Mouse (Mus musculus) kidney, postnatal 0 days (tissue): ENCODE data around the gene Serinc5. TPM values are rescaled to one million over a fixed set of nuclear protein-coding genes. Genes with fewer than 3 reads are reported as not detected.

ENCODE experiments used
- ATAC-seq: fragments of 200-750 bp; cut with Nextera tagmentation; replicated peaks from 2 replicates; pipeline ENCODE4 v1.8.0; 2017; ENCODE audit warnings: low read depth, moderate number of reproducible peaks, moderate TSS enrichment, moderate library complexity; ENCODE audit not compliant: low FRiP score
- DNase-seq: peaks from one replicate; pipeline ENCODE4 v3.0.0-alpha.2; 2016; ENCODE audit warnings: low spot score
- H3K27ac ChIP-seq: fragments of 300-500 bp; sonication (generic); 2 replicates; pipeline ENCODE4 v1.5.1; 2014; ENCODE audit warnings: mild to moderate bottlenecking
- H3K27me3 ChIP-seq: fragments of 300-500 bp; sonication (generic); 2 replicates; pipeline ENCODE4 v1.6.1; 2014; ENCODE audit warnings: low read length, mixed read lengths; ENCODE audit not compliant: insufficient read depth
- H3K36me3 ChIP-seq: fragments of 300-500 bp; sonication (generic); 2 replicates; pipeline ENCODE4 v1.6.1; 2014; ENCODE audit warnings: low read length, mixed read lengths; ENCODE audit not compliant: insufficient read depth
- H3K4me1 ChIP-seq: fragments of 300-500 bp; sonication (generic); replicated peaks from 2 replicates; pipeline ENCODE4 v1.6.1; 2014; ENCODE audit warnings: antibody characterized with exemption, low read length, mixed read lengths; ENCODE audit not compliant: insufficient read depth
- H3K4me2 ChIP-seq: fragments of 300-500 bp; sonication (generic); 2 replicates; pipeline ENCODE4 v1.6.1; 2014; ENCODE audit warnings: mild to moderate bottlenecking, low read length, moderate library complexity, mixed read lengths
- H3K4me3 ChIP-seq: fragments of 300-500 bp; sonication (generic); replicated peaks from 2 replicates; pipeline ENCODE4 v1.5.1; 2014; ENCODE audit warnings: low read depth, low read length
- H3K9ac ChIP-seq: fragments of 300-500 bp; sonication (generic); 2 replicates; pipeline ENCODE4 v1.6.1; 2014; ENCODE audit warnings: low read depth, low read length
- H3K9me3 ChIP-seq: fragments of 300-500 bp; sonication (generic); replicated peaks from 2 replicates; pipeline ENCODE4 v1.6.1; 2016; ENCODE audit warnings: low read length, inconsistent platforms, mixed read lengths
- CTCF ChIP-seq: IDR thresholded peaks from 2 replicates; pipeline ENCODE4 v1.5.1; 2016; ENCODE audit warnings: antibody characterized with exemption, low read depth, mild to moderate bottlenecking, moderate library complexity
- whole genome bisulfite sequencing: fragments of 180-500 bp; shearing (Covaris S2); extraction: QIAGEN DNeasy Blood & Tissue Kit; methylation state at CpG from one replicate; pipeline ENCODE4 v1.1.7; 2014; 5-methylcytosine and 5-hydroxymethylcytosine counted together
- polyA plus RNA-seq: library from polyadenylated mRNA; unstranded; fragments of >200 nt; fragmentation: Nextera tagmentation; extraction: Ambion mirVana; gene quantifications from 2 replicates; pipeline ENCODE4 v1.2.1, GENCODE M21; 2015

Serinc5 gene
- polyA plus RNA-seq, 1 experiment from 2014 or later, result 14.8 TPM

DNA sequence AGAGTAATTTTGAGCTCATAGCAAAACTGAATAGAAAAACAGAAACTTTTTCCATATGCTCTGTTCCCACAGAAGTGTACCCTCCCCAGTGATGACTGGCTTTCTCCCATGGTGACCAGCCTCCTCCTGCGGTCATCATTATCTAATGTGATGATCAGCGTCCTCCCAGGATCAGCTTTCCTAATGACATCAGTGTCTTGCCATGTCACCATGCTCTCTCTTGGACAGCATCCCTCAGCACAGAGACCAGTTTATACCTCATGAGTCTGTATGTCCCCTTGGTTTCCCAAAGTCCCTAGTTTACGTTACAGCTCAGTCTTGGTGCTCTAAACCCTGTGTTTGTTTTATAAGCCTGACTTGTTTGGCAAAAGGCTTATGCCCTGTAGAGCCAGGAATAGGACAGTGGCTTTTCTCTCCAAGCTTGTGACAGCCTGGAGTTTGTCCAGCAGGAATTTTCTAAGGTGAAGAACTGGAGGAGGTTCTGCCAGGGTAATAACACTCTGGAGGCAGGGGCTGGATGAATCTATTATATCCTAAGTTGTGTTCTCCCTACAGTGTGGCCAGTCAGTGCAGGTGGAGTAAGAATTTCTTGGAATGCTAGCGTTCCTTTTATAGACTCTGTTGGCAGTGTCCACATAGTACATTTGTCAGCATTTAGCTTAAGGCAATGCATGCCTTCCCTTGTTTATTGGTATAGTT, 46.1 kb downstream of the Serinc5 start:
- DNase-seq (no peak), ATAC-seq (no peak)
- TF ChIP-seq CTCF, result no peak
- Histone ChIP-seq H3K27ac (no peak overlapping the region), H3K4me3 (no peak overlapping the region), H3K27me3 (no peaks in the 10 kb centered on the region), H3K9me3 (no peaks in the 10 kb centered on the region), H3K4me1 (peaks cover 5% of the 10 kb centered on the region; the same call in 1 of the 2 replicates), H3K9ac (no peak overlapping the region), H3K4me2 (no peak overlapping the region), H3K36me3 (0 out of 2 replicates have a peak, but pooled peaks cover 3% of the 10 kb centered on the region)
- 64% methylated on average over 4 of the region's 4 CpGs for WGBS

DNA sequence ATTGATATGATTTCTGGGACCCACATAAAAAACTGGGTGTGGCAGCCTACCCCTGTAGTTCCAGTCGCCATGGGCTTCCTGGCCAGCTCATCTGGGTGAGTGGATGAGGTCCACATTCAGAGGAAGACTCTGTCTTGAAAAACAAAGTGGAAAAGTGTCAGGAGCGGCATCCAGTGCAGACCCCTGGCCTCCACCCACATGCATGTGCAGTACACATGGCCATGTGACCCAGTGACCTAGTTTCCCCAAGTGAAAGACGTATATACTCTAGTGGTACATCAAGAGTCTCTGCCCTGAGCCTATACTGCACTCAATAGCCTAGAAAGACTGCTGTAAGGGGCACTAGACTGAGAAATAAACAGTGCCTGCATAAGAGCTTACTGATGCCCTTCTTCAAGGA, 48.7 kb downstream of the Serinc5 start:
- no peak for DNase-seq

DNA sequence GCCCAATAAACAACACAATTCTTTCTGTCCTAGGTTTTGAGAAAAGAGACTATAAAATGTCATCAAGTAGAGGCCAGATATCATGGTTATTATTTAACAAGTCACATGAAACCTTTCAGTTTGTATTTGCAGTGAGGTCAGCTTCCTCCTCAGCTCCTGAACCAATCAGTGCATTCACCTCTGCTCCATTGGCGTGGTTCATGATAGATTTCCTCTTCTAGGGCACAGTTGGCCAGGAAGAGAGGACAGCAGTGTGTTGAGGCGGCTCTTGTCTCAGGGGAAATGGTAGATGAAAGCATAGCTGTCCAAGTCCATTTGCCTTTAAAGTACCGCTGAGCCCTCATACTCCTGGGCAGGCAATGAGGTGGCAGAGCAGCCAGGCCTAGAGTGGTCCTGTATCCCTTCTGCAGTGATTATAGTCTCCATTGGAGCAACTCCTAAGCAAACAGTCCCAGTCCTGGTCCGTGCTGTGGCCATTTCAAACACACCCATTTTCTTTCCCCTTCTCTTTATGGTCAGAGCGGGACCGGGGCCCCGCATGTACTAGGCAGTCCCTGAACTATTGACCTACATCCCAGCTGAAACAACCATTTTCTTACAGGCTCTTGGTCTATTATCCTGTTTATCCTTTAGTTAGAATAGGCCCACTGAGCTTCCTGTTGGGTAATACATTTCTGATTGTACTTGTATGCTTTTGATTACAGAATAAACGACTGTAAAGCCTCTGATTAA, 51.8 kb downstream of the Serinc5 start:
- H3K9me3 ChIP-seq, result no peaks in the 10 kb centered on the region
- no peak for ATAC-seq
- no peak overlapping the region for H3K4me2 ChIP-seq
- H3K4me3 ChIP-seq, result no peak overlapping the region
- no peak for DNase-seq
- no peaks in the 10 kb centered on the region for H3K27me3 ChIP-seq
- H3K27ac ChIP-seq, result no peak overlapping the region
- no peaks in the 10 kb centered on the region for H3K4me1 ChIP-seq
- WGBS, result 64% methylated on average over 8 of the region's 8 CpGs
- no peak overlapping the region for H3K9ac ChIP-seq
- H3K36me3 ChIP-seq, result 0 out of 2 replicates have a peak, but pooled peaks cover 3% of the 10 kb centered on the region
- TF ChIP-seq CTCF, result no peak

More for the DNA sequence above, 48.7 kb downstream of the Serinc5 start:
- Histone ChIP-seq H3K4me2 (no peak overlapping the region), H3K4me3 (no peak overlapping the region), H3K9ac (no peak overlapping the region), H3K27me3 (no peaks in the 10 kb centered on the region), H3K4me1 (no peaks in the 10 kb centered on the region), H3K27ac (no peak overlapping the region), H3K36me3 (0 out of 2 replicates have a peak, but pooled peaks cover 3% of the 10 kb centered on the region), H3K9me3 (no peaks in the 10 kb centered on the region)
- 88% methylated on average over 3 of the region's 3 CpGs for WGBS
- TF ChIP-seq CTCF, result no peak
- no peak for ATAC-seq

DNA sequence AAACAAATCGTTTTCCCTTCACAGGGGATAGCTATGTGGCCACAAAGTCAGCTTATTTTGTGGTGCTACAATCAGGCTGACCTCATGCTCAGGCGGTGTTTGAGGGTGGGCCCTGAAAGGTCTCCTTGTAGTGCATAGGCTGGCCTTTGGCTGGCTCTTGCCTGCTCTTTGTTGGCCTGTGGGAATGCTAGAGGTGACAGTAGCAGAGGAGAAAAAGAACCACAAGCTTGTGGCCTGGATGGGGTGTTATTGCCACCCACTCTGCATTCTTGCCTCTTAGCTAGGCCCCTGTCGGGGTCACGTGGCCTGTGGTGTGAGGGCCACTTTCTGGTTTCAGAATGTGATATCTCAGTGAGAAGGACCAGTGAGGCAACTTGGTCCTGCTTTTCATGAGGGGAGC, 54.1 kb downstream of the Serinc5 start:
- H3K36me3 ChIP-seq, result 0 out of 2 replicates have a peak, but pooled peaks cover 3% of the 10 kb centered on the region
- no peaks in the 10 kb centered on the region for H3K4me1 ChIP-seq
- ATAC-seq (no peak), DNase-seq (no peak)
- H3K4me3 ChIP-seq, result no peak overlapping the region
- no peak overlapping the region for H3K27ac ChIP-seq
- H3K27me3 ChIP-seq, result no peaks in the 10 kb centered on the region
- WGBS, result 79% methylated on average over 4 of the region's 4 CpGs
- no peaks in the 10 kb centered on the region for H3K9me3 ChIP-seq
- no peak for TF ChIP-seq CTCF
- H3K9ac ChIP-seq, result no peak overlapping the region
- H3K4me2 ChIP-seq, result no peak overlapping the region

DNA sequence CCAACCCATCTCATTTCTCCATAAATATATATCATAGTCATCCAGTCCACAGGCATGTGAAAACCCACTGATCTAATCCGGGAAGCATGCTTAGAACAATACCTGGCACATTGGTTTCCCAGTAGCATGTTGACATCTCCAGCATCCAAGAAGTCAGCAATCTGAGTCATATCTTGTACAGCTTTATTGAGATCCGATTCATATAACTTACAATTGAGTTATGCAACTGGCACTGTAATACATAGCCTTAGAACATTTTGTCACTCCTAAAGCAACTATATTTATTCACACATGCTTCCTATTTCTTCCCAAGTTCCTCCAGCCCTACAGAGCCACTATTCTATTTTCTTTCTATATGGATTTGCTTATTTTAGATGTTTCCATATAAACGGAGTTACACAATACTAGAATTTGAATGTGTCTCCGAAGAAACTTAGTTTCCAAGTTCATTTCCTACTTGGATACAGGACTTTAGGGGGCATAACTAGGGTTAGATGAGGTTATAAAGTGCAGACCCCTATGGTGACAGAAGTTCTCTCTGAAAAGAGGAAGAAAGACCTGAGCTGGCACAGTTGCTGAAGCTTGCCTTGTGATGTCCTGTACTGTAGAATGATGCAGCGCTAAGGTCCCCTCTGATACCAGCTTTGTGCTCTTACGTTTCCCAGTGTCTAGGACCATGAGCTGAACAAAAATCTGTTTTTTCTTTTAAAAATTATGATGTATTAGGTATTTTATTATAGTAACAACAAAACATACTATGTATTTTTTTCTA, 57.5 kb downstream of the Serinc5 start:
- ATAC-seq (no peak), DNase-seq (no peak)
- H3K27me3 ChIP-seq, result no peaks in the 10 kb centered on the region

DNA sequence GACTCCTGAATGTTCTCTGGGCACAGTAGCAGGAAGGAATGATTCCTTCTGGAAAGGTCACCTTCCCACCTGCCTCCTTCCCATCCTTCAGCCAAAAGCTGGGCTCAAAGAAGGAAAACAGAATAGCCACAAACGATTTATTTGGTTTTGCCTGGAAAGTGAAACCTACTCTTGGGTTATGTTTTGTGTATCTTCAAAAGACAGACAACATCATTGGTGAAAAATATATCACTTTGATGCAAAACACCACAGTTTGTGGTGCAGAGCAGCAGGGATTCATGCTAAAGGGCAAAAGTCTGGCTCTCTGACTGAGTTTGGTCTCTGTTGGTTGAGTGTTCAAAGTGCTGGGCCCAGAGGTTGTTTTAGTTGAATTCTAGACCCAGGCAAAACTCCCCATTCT, 60.8 kb downstream of the Serinc5 start:
- H3K27me3 ChIP-seq, result no peaks in the 10 kb centered on the region

More for the DNA sequence above, 57.5 kb downstream of the Serinc5 start:
- H3K4me3 ChIP-seq, result no peak overlapping the region
- H3K36me3 ChIP-seq, result no peaks in the 10 kb centered on the region
- H3K27ac ChIP-seq, result no peak overlapping the region
- H3K9ac ChIP-seq, result no peak overlapping the region
- no peak for TF ChIP-seq CTCF
- H3K4me1 ChIP-seq, result no peaks in the 10 kb centered on the region
- H3K9me3 ChIP-seq, result no peaks in the 10 kb centered on the region
- 95% methylated on average over 6 of the region's 6 CpGs for WGBS
- H3K4me2 ChIP-seq, result no peak overlapping the region

More for the DNA sequence above, 60.8 kb downstream of the Serinc5 start:
- 0 out of 2 replicates have a peak, but pooled peaks cover 9% of the 10 kb centered on the region for H3K4me1 ChIP-seq
- WGBS, result 68% methylated on average over 1 of the region's 1 CpGs
- H3K27ac ChIP-seq, result no peak overlapping the region
- DNase-seq (no peak), ATAC-seq (no peak)
- H3K9ac ChIP-seq, result no peak overlapping the region
- no peak overlapping the region for H3K4me3 ChIP-seq
- H3K4me2 ChIP-seq, result no peak overlapping the region
- H3K9me3 ChIP-seq, result no peaks in the 10 kb centered on the region
- no peak for TF ChIP-seq CTCF
- H3K36me3 ChIP-seq, result no peaks in the 10 kb centered on the region
